Mouse (Mus musculus) limb, embryonic 15.5 days (tissue): ENCODE results near the gene Hnf1a. TPM values are rescaled to one million over a fixed set of nuclear protein-coding genes. Genes with fewer than 3 reads are reported as not detected.

Source experiments
- ATAC-seq: fragments of 200-750 bp; cut with Nextera tagmentation; 2 replicates; pipeline ENCODE4 v1.8.0; 2017; ENCODE audit warnings: low read depth, moderate TSS enrichment; ENCODE audit not compliant: insufficient number of reproducible peaks, low FRiP score, low TSS enrichment
- H3K27ac ChIP-seq: fragments of 300-500 bp; sonication (generic); 2 replicates; pipeline ENCODE4 v1.5.1; 2015; ENCODE audit warnings: moderate library complexity, mild to moderate bottlenecking, inconsistent platforms
- H3K27me3 ChIP-seq: fragments of 300-500 bp; sonication (generic); 2 replicates; pipeline ENCODE4 v1.6.1; 2015; ENCODE audit warnings: inconsistent platforms
- H3K36me3 ChIP-seq: fragments of 300-500 bp; sonication (generic); 2 replicates; pipeline ENCODE4 v1.6.1; 2015; ENCODE audit warnings: inconsistent platforms
- H3K4me1 ChIP-seq: fragments of 300-500 bp; sonication (generic); 2 replicates; pipeline ENCODE4 v1.6.1; 2015; ENCODE audit warnings: inconsistent platforms
- H3K4me2 ChIP-seq: fragments of 300-500 bp; sonication (generic); 2 replicates; pipeline ENCODE4 v1.6.1; 2015; ENCODE audit warnings: mild to moderate bottlenecking, inconsistent platforms
- H3K4me3 ChIP-seq: fragments of 300-500 bp; sonication (generic); 2 replicates; pipeline ENCODE4 v1.5.1; 2015; ENCODE audit warnings: mild to moderate bottlenecking, inconsistent platforms
- H3K9ac ChIP-seq: fragments of 300-500 bp; sonication (generic); 2 replicates; pipeline ENCODE4 v1.6.1; 2015; ENCODE audit warnings: inconsistent platforms
- H3K9me3 ChIP-seq: fragments of 300-500 bp; sonication (generic); 2 replicates; pipeline ENCODE4 v1.6.1; 2016; ENCODE audit warnings: inconsistent platforms
- WGBS: fragments of 180-500 bp; shearing (Covaris S2); methylation state at CpG from one replicate; pipeline ENCODE4 v1.1.7; 2015; 5-methylcytosine and 5-hydroxymethylcytosine counted together
- polyA plus RNA-seq: library from polyadenylated mRNA; unstranded; fragments of >200 nt; fragmentation: Nextera tagmentation; extraction: Ambion mirVana; gene quantifications from 2 replicates; pipeline ENCODE4 v1.2.1, GENCODE M21; 2015

Gene Hnf1a
- polyA plus RNA-seq, 1 experiment from 2014 or later: not detected

GRCm38 (mm10) chr5:115007768-115008167, 36.9 kb upstream of the Hnf1a start:
- Histone ChIP-seq H3K4me3 (no peak overlapping the region), H3K4me2 (no peak overlapping the region), H3K9ac (no peak overlapping the region), H3K4me1 (peaks cover 15% of the 10 kb centered on the region), H3K27me3 (no peaks in the 10 kb centered on the region), H3K27ac (peak overlapping the region; percentile 80), H3K9me3 (no peaks in the 10 kb centered on the region), H3K36me3 (no peaks in the 10 kb centered on the region)
- no peak for ATAC-seq
- 70% methylated on average over 5 of the region's 5 CpGs for WGBS

- Histone ChIP-seq H3K36me3 (no peaks in the 10 kb centered on the region), H3K4me2 (no peak overlapping the region), H3K27ac (no peak overlapping the region), H3K27me3 (no peaks in the 10 kb centered on the region), H3K4me3 (no peak overlapping the region), H3K9me3 (no peaks in the 10 kb centered on the region), H3K9ac (no peak overlapping the region), H3K4me1 (no peaks in the 10 kb centered on the region)
- WGBS: 73% methylated on average over 13 of the region's 13 CpGs
- no peak for ATAC-seq
Observed at GRCm38 (mm10) chr5:115003224-115003873, 32.5 kb upstream of the Hnf1a start.

GRCm38 (mm10) chr5:115002781-115003180, 31.9 kb upstream of the Hnf1a start:
- ATAC-seq: no peak
- H3K27ac ChIP-seq: no peak overlapping the region
- H3K9ac ChIP-seq: no peak overlapping the region
- H3K4me3 ChIP-seq: no peak overlapping the region
- H3K36me3 ChIP-seq: no peaks in the 10 kb centered on the region
- 54% methylated on average over 6 of the region's 6 CpGs for WGBS
- no peaks in the 10 kb centered on the region for H3K4me1 ChIP-seq
- no peak overlapping the region for H3K4me2 ChIP-seq
- no peaks in the 10 kb centered on the region for H3K27me3 ChIP-seq
- H3K9me3 ChIP-seq: no peaks in the 10 kb centered on the region

GRCm38 (mm10) chr5:115001464-115001863, 30.6 kb upstream of the Hnf1a start:
- H3K27ac ChIP-seq: peak overlapping the region; percentile 71; the same call in 1 of the 2 replicates

GRCm38 (mm10) chr5:115000503-115000902, 29.6 kb upstream of the Hnf1a start:
- Histone ChIP-seq H3K4me3 (no peak overlapping the region), H3K27ac (peak overlapping the region; percentile 71), H3K4me2 (no peak overlapping the region), H3K9ac (no peak overlapping the region), H3K4me1 (no peaks in the 10 kb centered on the region), H3K9me3 (no peaks in the 10 kb centered on the region), H3K36me3 (no peaks in the 10 kb centered on the region), H3K27me3 (no peaks in the 10 kb centered on the region)
- WGBS: 45% methylated on average over 2 of the region's 2 CpGs
- no peak for ATAC-seq

More at GRCm38 (mm10) chr5:115001464-115001863, 30.6 kb upstream of the Hnf1a start:
- H3K9me3 ChIP-seq: no peaks in the 10 kb centered on the region
- no peak overlapping the region for H3K4me3 ChIP-seq
- H3K4me2 ChIP-seq: no peak overlapping the region
- no peak overlapping the region for H3K9ac ChIP-seq
- no peaks in the 10 kb centered on the region for H3K36me3 ChIP-seq
- no peak for ATAC-seq
- WGBS: 60% methylated on average over 8 of the region's 8 CpGs
- no peaks in the 10 kb centered on the region for H3K4me1 ChIP-seq
- no peaks in the 10 kb centered on the region for H3K27me3 ChIP-seq

GRCm38 (mm10) chr5:114997327-114997726, 26.4 kb upstream of the Hnf1a start:
- H3K9ac ChIP-seq: no peak overlapping the region
- WGBS: 60% methylated on average over 6 of the region's 6 CpGs
- no peak overlapping the region for H3K4me2 ChIP-seq

GRCm38 (mm10) chr5:114996447-114996846, 25.6 kb upstream of the Hnf1a start:
- no peaks in the 10 kb centered on the region for H3K36me3 ChIP-seq
- H3K27ac ChIP-seq: no peak overlapping the region
- no peak overlapping the region for H3K4me2 ChIP-seq
- no peaks in the 10 kb centered on the region for H3K27me3 ChIP-seq
- WGBS: 79% methylated on average over 16 of the region's 16 CpGs
- no peak overlapping the region for H3K9ac ChIP-seq
- no peak overlapping the region for H3K4me3 ChIP-seq
- H3K9me3 ChIP-seq: no peaks in the 10 kb centered on the region
- no peaks in the 10 kb centered on the region for H3K4me1 ChIP-seq
- no peak for ATAC-seq

More at GRCm38 (mm10) chr5:114997327-114997726, 26.4 kb upstream of the Hnf1a start:
- H3K36me3 ChIP-seq: no peaks in the 10 kb centered on the region
- H3K4me3 ChIP-seq: no peak overlapping the region
- no peak for ATAC-seq
- no peak overlapping the region for H3K27ac ChIP-seq
- no peaks in the 10 kb centered on the region for H3K9me3 ChIP-seq
- H3K4me1 ChIP-seq: no peaks in the 10 kb centered on the region
- H3K27me3 ChIP-seq: no peaks in the 10 kb centered on the region

GRCm38 (mm10) chr5:114985074-114985473, 14.2 kb upstream of the Hnf1a start:
- Histone ChIP-seq H3K36me3 (no peaks in the 10 kb centered on the region), H3K4me1 (peaks cover 2% of the 10 kb centered on the region), H3K27me3 (no peaks in the 10 kb centered on the region), H3K4me2 (no peak overlapping the region), H3K9ac (no peak overlapping the region), H3K4me3 (no peak overlapping the region), H3K9me3 (no peaks in the 10 kb centered on the region), H3K27ac (no peak overlapping the region)
- no peak for ATAC-seq

- Histone ChIP-seq H3K27ac (no peak overlapping the region), H3K27me3 (no peaks in the 10 kb centered on the region), H3K4me1 (peaks cover 14% of the 10 kb centered on the region), H3K9me3 (no peaks in the 10 kb centered on the region), H3K4me3 (no peak overlapping the region), H3K9ac (no peak overlapping the region), H3K4me2 (no peak overlapping the region), H3K36me3 (no peaks in the 10 kb centered on the region)
- ATAC-seq: no peak
- WGBS: 54% methylated on average over 15 of the region's 15 CpGs
Observed at GRCm38 (mm10) chr5:114982001-114982400, 11.1 kb upstream of the Hnf1a start.

GRCm38 (mm10) chr5:114980122-114980748, 9.3 kb upstream of the Hnf1a start:
- Histone ChIP-seq H3K36me3 (no peaks in the 10 kb centered on the region), H3K9ac (0 out of 2 replicates have a peak overlapping the region, but pooled peaks have one; percentile 33), H3K27me3 (no peaks in the 10 kb centered on the region), H3K4me2 (peak overlapping the region; percentile 89), H3K27ac (peak overlapping the region; percentile 65), H3K9me3 (no peaks in the 10 kb centered on the region), H3K4me1 (peaks cover 14% of the 10 kb centered on the region), H3K4me3 (peak overlapping the region; percentile 43)
- ATAC-seq: no peak
- 19% methylated on average over 16 of the region's 16 CpGs for WGBS

GRCm38 (mm10) chr5:114979250-114980121, 8.6 kb upstream of the Hnf1a start:
- Histone ChIP-seq H3K4me3 (peak overlapping the region; percentile 43), H3K36me3 (no peaks in the 10 kb centered on the region), H3K9ac (peak overlapping the region; percentile 33; the same call in 1 of the 2 replicates), H3K27me3 (no peaks in the 10 kb centered on the region), H3K27ac (peak overlapping the region; percentile 65), H3K9me3 (no peaks in the 10 kb centered on the region), H3K4me1 (peaks cover 14% of the 10 kb centered on the region), H3K4me2 (peak overlapping the region; percentile 89)
- peak; percentile 21; the same call in 1 of the 2 replicates for ATAC-seq
- 3% methylated on average over 32 of the region's 32 CpGs for WGBS

- no peak for ATAC-seq
- 5% methylated on average over 6 of the region's 6 CpGs for whole genome bisulfite sequencing
- Histone ChIP-seq H3K4me1 (peaks cover 14% of the 10 kb centered on the region), H3K27ac (no peak overlapping the region), H3K4me3 (peak overlapping the region; percentile 43), H3K9me3 (no peaks in the 10 kb centered on the region), H3K27me3 (no peaks in the 10 kb centered on the region), H3K4me2 (peak overlapping the region; percentile 89), H3K9ac (no peak overlapping the region), H3K36me3 (no peaks in the 10 kb centered on the region)
Observed at GRCm38 (mm10) chr5:114978888-114979249, 8.0 kb upstream of the Hnf1a start.
